Mouse (Mus musculus) midbrain, embryonic 15.5 days (tissue): ENCODE measurements around the gene Gm20388. TPM values are rescaled to one million over a fixed set of nuclear protein-coding genes. Genes with fewer than 3 reads are reported as not detected.
"Not testable (repeated sequence)": the region's sequence is repeated elsewhere in the genome, so short reads cannot be mapped to it uniquely, and the experiment has no call there.

Source experiments
- ATAC-seq: fragments of 200-750 bp; cut with Nextera tagmentation; replicated peaks from 2 replicates; pipeline ENCODE4 v1.8.0; 2017; ENCODE audit warnings: moderate TSS enrichment
- H3K27ac ChIP-seq: fragments of 300-500 bp; sonication (generic); 2 replicates; pipeline ENCODE4 v1.5.1; 2015; ENCODE audit warnings: mild to moderate bottlenecking, inconsistent platforms
- H3K27me3 ChIP-seq: fragments of 300-500 bp; sonication (generic); replicated peaks from 2 replicates; pipeline ENCODE4 v1.6.1; 2015; ENCODE audit warnings: inconsistent platforms
- H3K36me3 ChIP-seq: fragments of 300-500 bp; sonication (generic); replicated peaks from 2 replicates; pipeline ENCODE4 v1.6.1; 2015; ENCODE audit warnings: inconsistent platforms
- H3K4me1 ChIP-seq: fragments of 300-500 bp; sonication (generic); 2 replicates; pipeline ENCODE4 v1.6.1; 2015; ENCODE audit warnings: inconsistent platforms
- H3K4me2 ChIP-seq: fragments of 300-500 bp; sonication (generic); 2 replicates; pipeline ENCODE4 v1.6.1; 2015; ENCODE audit warnings: inconsistent platforms, mild to moderate bottlenecking, moderate library complexity
- H3K4me3 ChIP-seq: fragments of 300-500 bp; sonication (generic); 2 replicates; pipeline ENCODE4 v1.5.1; 2015; ENCODE audit warnings: mild to moderate bottlenecking, inconsistent platforms
- H3K9ac ChIP-seq: fragments of 300-500 bp; sonication (generic); 2 replicates; pipeline ENCODE4 v1.6.1; 2015; ENCODE audit warnings: mild to moderate bottlenecking, inconsistent platforms
- H3K9me3 ChIP-seq: fragments of 300-500 bp; sonication (generic); 2 replicates; pipeline ENCODE4 v1.6.1; 2016; ENCODE audit warnings: inconsistent platforms
- WGBS: fragments of 180-500 bp; shearing (Covaris S2); methylation state at CpG from one replicate; pipeline ENCODE4 v1.1.7; 2015; ENCODE audit warnings: mixed read lengths; 5-methylcytosine and 5-hydroxymethylcytosine counted together
- polyA plus RNA-seq: library from polyadenylated mRNA; unstranded; fragments of >200 nt; fragmentation: Nextera tagmentation; extraction: Ambion mirVana; gene quantifications from 2 replicates; pipeline ENCODE4 v1.2.1, GENCODE M21; 2015

The Gm20388 gene
- polyA plus RNA-seq, 1 experiment from 2014 or later = 5.6 TPM

- no peak overlapping the region for H3K9ac ChIP-seq
- H3K27me3 ChIP-seq = no peaks in the 10 kb centered on the region
- ATAC-seq = peak; percentile 21
- H3K36me3 ChIP-seq = peaks cover 38% of the 10 kb centered on the region
- H3K9me3 ChIP-seq = no peaks in the 10 kb centered on the region
- H3K4me2 ChIP-seq = no peak overlapping the region
- no peak overlapping the region for H3K27ac ChIP-seq
- 93% methylated on average over 34 of the region's 34 CpGs for WGBS
- H3K4me1 ChIP-seq = peaks cover 30% of the 10 kb centered on the region
- no peak overlapping the region for H3K4me3 ChIP-seq
Measured at GRCm38 (mm10) chr8:123420525-123421281, 3510.1 kb downstream of the Gm20388 start.

- no peak overlapping the region for H3K9ac ChIP-seq
- peaks cover 28% of the 10 kb centered on the region for H3K4me1 ChIP-seq
- peaks cover 38% of the 10 kb centered on the region for H3K36me3 ChIP-seq
- H3K9me3 ChIP-seq = no peaks in the 10 kb centered on the region
- no peak overlapping the region for H3K4me2 ChIP-seq
- H3K4me3 ChIP-seq = no peak overlapping the region
- no peaks in the 10 kb centered on the region for H3K27me3 ChIP-seq
- no peak for ATAC-seq
- 88% methylated on average over 19 of the region's 19 CpGs for WGBS
- no peak overlapping the region for H3K27ac ChIP-seq
Measured at GRCm38 (mm10) chr8:123421325-123421724, 3510.7 kb downstream of the Gm20388 start.

GRCm38 (mm10) chr8:123422056-123422780 lies 3511.6 kb downstream of the Gm20388 start:
- Histone ChIP-seq H3K27me3 (no peaks in the 10 kb centered on the region), H3K9ac (no peak overlapping the region), H3K4me2 (peak overlapping the region; percentile 20; the same call in 1 of the 2 replicates), H3K27ac (no peak overlapping the region), H3K4me1 (peaks cover 19% of the 10 kb centered on the region), H3K4me3 (no peak overlapping the region), H3K9me3 (no peaks in the 10 kb centered on the region), H3K36me3 (peaks cover 38% of the 10 kb centered on the region)
- WGBS = 19% methylated on average over 17 of the region's 17 CpGs
- peak; percentile 34; the same call in 1 of the 2 replicates for ATAC-seq

GRCm38 (mm10) chr8:123422781-123423159 lies 3512.1 kb downstream of the Gm20388 start:
- H3K27me3 ChIP-seq = no peaks in the 10 kb centered on the region
- no peak overlapping the region for H3K4me2 ChIP-seq
- no peak overlapping the region for H3K4me3 ChIP-seq
- no peak overlapping the region for H3K27ac ChIP-seq
- peaks cover 14% of the 10 kb centered on the region for H3K4me1 ChIP-seq
- H3K9ac ChIP-seq = no peak overlapping the region
- H3K36me3 ChIP-seq = peaks cover 36% of the 10 kb centered on the region
- 0 out of 2 replicates have a peak, but pooled peaks cover 2% of the 10 kb centered on the region for H3K9me3 ChIP-seq
- WGBS = 29% methylated on average over 3 of the region's 3 CpGs
- peak; percentile 12; the same call in 1 of the 2 replicates for ATAC-seq

GRCm38 (mm10) chr8:123423441-123423840 lies 3512.8 kb downstream of the Gm20388 start, which contains the start of gene Def8:
Gene Def8 (plus strand): TSS chr8:123423527.
- H3K4me3 ChIP-seq = no peak within 1 kb of the TSS
- 74% methylated on average over 7 of the region's 7 CpGs for WGBS
- H3K4me2 ChIP-seq = peak within 1 kb of the TSS; percentile 20; the same call in 1 of the 2 replicates
- H3K36me3 ChIP-seq = peaks cover 32% of the 10 kb centered on the region
- peaks cover 9% of the 10 kb centered on the region for H3K4me1 ChIP-seq
- no peak within 1 kb of the TSS for H3K27ac ChIP-seq
- H3K9me3 ChIP-seq = 0 out of 2 replicates have a peak, but pooled peaks cover 7% of the 10 kb centered on the region
- no peaks in the 10 kb centered on the region for H3K27me3 ChIP-seq
- H3K9ac ChIP-seq = no peak within 1 kb of the TSS
- no peak for ATAC-seq

- Histone ChIP-seq H3K9me3 (peaks cover 15% of the 10 kb centered on the region; the same call in 1 of the 2 replicates), H3K4me3 (no peak overlapping the region), H3K9ac (no peak overlapping the region), H3K36me3 (no peaks in the 10 kb centered on the region), H3K4me2 (no peak overlapping the region), H3K27ac (no peak overlapping the region), H3K27me3 (no peaks in the 10 kb centered on the region), H3K4me1 (peaks cover 9% of the 10 kb centered on the region)
- no peak for ATAC-seq
- 95% methylated on average over 27 of the region's 27 CpGs for WGBS
Measured at GRCm38 (mm10) chr8:123426511-123427509, 3516.2 kb downstream of the Gm20388 start.

GRCm38 (mm10) chr8:123427639-123428275 lies 3517.1 kb downstream of the Gm20388 start:
- 96% methylated on average over 24 of the region's 24 CpGs for WGBS
- Histone ChIP-seq H3K4me3 (no peak overlapping the region), H3K27me3 (no peaks in the 10 kb centered on the region), H3K4me2 (no peak overlapping the region), H3K36me3 (no peaks in the 10 kb centered on the region), H3K9ac (no peak overlapping the region), H3K4me1 (peaks cover under 1% of the 10 kb centered on the region; the same call in 1 of the 2 replicates), H3K27ac (no peak overlapping the region), H3K9me3 (peaks cover 15% of the 10 kb centered on the region; the same call in 1 of the 2 replicates)
- no peak for ATAC-seq

- Histone ChIP-seq H3K27me3 (no peaks in the 10 kb centered on the region), H3K9me3 (peaks cover 15% of the 10 kb centered on the region; the same call in 1 of the 2 replicates), H3K4me3 (no peak overlapping the region), H3K4me2 (no peak overlapping the region), H3K27ac (no peak overlapping the region), H3K4me1 (no peaks in the 10 kb centered on the region), H3K36me3 (no peaks in the 10 kb centered on the region), H3K9ac (no peak overlapping the region)
- 97% methylated on average over 29 of the region's 29 CpGs for WGBS
- no peak for ATAC-seq
Measured at GRCm38 (mm10) chr8:123428343-123428893, 3517.8 kb downstream of the Gm20388 start.

GRCm38 (mm10) chr8:123428939-123429721 lies 3518.5 kb downstream of the Gm20388 start:
- ATAC-seq = no peak
- H3K9me3 ChIP-seq = peaks cover 15% of the 10 kb centered on the region; the same call in 1 of the 2 replicates
- 93% methylated on average over 23 of the region's 23 CpGs for WGBS

GRCm38 (mm10) chr8:123429722-123430013 lies 3519.0 kb downstream of the Gm20388 start:
- ATAC-seq, H3K4me1 ChIP-seq, H3K27ac ChIP-seq, H3K9ac ChIP-seq, H3K4me3 ChIP-seq, H3K36me3 ChIP-seq, H3K27me3 ChIP-seq, H3K4me2 ChIP-seq: not testable (repeated sequence)
- 96% methylated on average over 15 of the region's 15 CpGs for WGBS
- H3K9me3 ChIP-seq = peaks cover 18% of the 10 kb centered on the region; the same call in 1 of the 2 replicates

More at GRCm38 (mm10) chr8:123428939-123429721, 3518.5 kb downstream of the Gm20388 start:
- Histone ChIP-seq H3K36me3 (no peaks in the 10 kb centered on the region), H3K27me3 (no peaks in the 10 kb centered on the region), H3K9ac (no peak overlapping the region), H3K4me2 (no peak overlapping the region), H3K27ac (no peak overlapping the region), H3K4me3 (no peak overlapping the region), H3K4me1 (no peaks in the 10 kb centered on the region)
